Mouse (Mus musculus): Measurements from ENCODE around the gene Plxnd1.

DNA sequence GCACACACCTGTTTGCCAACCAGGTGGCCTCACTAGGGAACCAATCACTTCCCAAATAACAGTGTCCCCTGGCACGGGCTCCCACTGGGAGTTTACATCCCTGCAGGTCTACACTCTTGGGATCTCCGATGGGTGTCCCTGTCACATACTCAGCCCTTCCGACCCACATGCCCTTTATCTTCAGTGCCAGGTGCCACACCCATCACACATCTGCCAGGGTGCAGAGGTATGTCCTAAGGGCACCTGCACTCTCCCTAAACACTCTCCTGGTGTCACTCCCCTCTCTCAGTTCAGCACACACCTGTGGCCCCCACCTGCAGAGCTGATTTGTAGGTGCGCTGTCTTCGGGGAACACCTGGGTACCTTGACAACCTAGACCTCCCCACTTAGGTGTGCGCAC, 1.8 kb downstream of the Plxnd1 start:
- TF ChIP-seq CTCF (IDR thresholded peaks at IDR 0.05; ENCODE audit: borderline replicate concordance, insufficient read depth, low read depth, low read length) (no peak), POLR2A (IDR thresholded peaks at IDR 0.05; ENCODE audit: borderline replicate concordance, insufficient read depth, low read length) (no peak)

All from cerebellum, adult 2 months (tissue).